Mouse (Mus musculus) adrenal gland, postnatal 25 days (tissue): ENCODE measurements around the gene Scarb2. TPM values are rescaled to one million over a fixed set of nuclear protein-coding genes. Genes with fewer than 3 reads are reported as not detected.

Experiments used
- DNase-seq: peaks from one replicate; pipeline ENCODE4 v3.0.0; 2021; ENCODE audit warnings: mixed read lengths
- total RNA-seq: library from RNA; stranded (reverse); gene quantifications from 2 replicates; pipeline ENCODE4 v1.2.3, GENCODE M21; 2021

The Scarb2 gene
- total RNA-seq, 1 experiment from 2014 or later = 65.1 TPM

DNA sequence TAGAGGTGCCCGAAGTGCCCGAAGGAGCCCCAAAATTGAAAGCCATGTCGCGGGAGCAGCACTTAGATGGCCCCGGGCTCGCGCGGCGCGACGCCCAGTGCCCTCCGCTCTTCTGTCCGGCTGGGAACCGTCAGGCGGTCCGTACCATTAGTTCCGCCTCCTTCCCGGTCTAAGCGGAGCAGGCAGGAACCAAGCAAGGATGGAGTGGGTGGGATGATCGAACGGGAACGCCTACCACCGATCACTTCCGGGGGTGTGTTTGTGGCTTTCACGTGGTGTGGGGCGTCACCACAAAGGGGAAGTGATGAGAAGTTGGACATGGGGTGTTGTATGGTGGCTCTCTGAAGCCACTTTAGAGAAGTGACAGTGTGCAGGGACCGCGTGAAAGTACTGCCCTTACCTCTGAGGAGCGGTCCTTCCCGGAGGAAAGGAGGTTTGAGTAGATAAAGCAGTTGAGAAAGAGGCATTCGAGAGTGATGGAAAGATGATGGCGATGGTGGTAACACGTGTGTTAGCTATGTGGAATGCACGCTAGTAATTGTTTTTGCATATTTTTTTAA is 71.5 kb downstream of the Scarb2 start, which contains the start of gene Nup54:
TSS of gene Nup54 (minus strand) at position 195 of the 560 bp plus-strand sequence.
- DNase-seq = peak; percentile 91

DNA sequence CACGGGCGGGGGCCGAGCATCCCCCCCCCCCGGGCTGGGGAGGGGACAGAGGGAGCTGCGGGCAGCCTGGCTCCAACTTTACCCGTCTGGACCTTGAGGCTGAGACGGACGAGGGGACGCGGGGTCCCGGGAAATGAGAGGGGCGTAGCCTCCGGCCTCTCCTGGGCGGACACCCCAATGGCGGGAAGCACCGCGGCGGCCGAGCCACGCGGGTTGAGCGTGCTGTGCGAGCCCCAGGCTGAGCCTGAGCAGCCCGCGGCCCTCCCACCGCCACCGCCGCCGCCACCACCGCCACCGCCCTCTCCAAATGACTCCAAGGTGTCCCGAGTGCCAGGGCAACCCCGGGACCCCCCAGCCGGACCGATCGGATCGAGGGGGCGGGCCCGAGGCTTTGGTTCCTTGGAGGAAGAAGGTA is 72.1 kb downstream of the Scarb2 start:
- DNase-seq = peak; percentile 53

GRCm38 (mm10) chr5:92434070-92434469 is 72.6 kb downstream of the Scarb2 start:
- DNase-seq = no peak

DNA sequence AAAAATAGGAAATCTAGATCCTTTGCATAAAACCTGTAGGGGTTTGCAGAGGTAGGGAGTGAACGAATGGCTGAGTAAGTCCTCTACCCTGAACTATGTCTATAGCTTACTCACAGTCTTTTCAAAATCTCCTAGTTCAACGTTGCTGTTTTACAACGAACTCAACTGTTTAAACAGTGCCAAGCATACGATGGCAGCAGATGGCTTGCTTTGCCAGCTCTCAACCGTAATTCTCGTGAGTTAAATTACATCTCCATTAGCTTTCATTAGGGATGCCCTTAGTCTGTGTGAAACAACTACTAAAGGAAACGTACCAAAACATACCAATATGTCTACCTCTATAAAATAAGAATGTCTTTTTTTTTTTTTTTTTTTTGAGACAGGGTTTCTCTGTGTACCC is 75.0 kb downstream of the Scarb2 start:
- no peak for DNase-seq

- DNase-seq = no peak
Observed at GRCm38 (mm10) chr5:92430723-92431122, 75.9 kb downstream of the Scarb2 start.

- no peak for DNase-seq
Observed at GRCm38 (mm10) chr5:92424126-92424525, 82.5 kb downstream of the Scarb2 start.

DNA sequence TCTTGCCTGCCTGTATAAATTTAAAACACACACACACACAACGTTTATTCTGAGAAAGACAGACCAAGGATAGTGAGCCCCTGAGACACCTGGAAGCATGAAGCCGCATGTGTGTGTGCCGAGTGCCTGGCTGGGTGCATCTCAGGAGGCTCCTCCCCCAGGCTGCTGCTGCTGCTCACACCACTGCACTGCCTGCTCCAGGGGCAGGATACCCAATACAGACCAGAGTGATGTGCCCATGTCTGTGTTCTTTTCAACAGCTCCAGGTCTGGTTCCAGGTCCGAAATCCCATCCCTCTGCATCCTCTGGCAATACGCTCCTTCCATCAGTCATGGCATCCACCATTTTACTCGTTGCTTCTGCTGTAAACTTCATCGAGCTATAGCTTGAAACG is 92.7 kb downstream of the Scarb2 start:
- no peak for DNase-seq

GRCm38 (mm10) chr5:92413271-92413981 is 93.2 kb downstream of the Scarb2 start:
- DNase-seq = no peak

DNA sequence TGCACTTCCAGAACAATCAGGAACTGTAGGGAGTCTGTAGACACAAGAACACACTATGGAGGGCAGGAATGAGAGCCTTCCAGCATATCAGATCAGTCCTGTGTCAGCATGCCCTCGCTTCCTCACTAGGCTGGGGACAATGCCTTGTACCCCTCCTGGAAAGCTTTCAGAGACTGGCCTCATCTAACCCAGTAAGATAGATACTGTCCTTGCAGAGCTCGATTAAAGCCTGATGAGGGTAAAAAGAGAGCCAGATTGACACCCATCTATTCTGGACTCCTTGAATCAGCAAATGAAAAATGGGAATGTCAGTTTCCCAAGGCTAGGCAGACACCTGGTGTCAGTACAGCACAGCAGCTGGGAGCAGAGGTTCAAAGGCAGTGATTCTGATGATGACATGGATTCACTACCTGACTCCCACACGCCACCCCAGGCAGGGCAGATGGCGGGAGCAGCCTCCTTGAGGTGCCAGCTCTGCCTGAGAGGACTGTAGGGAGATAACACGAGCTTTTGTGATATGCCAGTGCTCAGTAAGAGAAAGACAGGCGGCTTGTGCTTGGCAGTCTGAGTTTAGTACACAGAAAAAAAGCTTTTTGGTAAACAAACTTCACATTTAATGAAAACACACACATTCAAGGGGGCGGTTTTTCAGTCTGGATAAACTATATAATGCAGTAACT is 95.0 kb downstream of the Scarb2 start:
- no peak for DNase-seq

GRCm38 (mm10) chr5:92410486-92410885 is 96.1 kb downstream of the Scarb2 start:
- no peak for DNase-seq

GRCm38 (mm10) chr5:92409361-92410155 is 97.1 kb downstream of the Scarb2 start:
- no peak for DNase-seq

- no peak for DNase-seq
Observed at GRCm38 (mm10) chr5:92404400-92404678, 102.3 kb downstream of the Scarb2 start.

DNA sequence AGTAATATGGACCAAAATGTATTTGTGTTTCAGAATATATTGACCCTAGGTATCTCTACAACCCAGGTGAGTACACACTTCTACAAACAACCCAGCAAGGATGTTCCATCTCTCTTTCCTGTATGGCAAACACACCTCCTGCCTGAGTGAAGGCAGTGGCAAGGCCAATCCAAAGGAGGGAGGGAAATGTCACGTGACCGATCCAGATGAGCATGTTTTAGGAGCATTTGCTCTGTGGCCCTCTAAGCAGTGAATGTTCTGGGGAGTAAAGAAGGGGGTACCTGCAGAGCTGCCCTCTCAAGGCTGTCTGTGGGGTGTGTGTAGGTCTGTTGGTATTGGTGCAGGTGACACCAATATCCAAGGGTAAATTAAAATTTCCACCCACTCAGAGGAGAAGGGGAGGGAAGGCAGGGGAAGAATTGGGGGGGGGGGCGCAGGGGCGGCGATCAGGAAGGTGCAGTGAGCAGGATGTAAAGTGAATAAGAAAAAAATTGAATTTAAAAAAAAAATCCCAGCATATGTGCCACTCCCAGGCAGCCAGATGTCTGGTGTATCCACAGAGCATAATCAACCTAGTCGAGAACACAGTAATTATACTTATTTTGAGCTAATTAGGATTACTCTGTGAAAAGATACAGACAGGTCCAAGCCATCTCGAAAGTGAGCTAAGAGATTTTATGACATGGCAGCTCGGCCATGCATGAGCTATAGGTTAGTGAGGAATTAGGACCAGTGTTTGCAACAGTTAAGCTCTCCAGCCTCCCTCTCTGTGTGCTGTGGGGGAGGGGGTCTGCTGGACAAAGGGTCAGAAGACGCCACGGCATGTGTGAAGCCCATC is 102.9 kb downstream of the Scarb2 start:
- DNase-seq = no peak

GRCm38 (mm10) chr5:92402816-92403215 is 103.8 kb downstream of the Scarb2 start:
- no peak for DNase-seq

GRCm38 (mm10) chr5:92398153-92398552 is 108.5 kb downstream of the Scarb2 start:
- peak; percentile 73 for DNase-seq

GRCm38 (mm10) chr5:92396476-92396875 is 110.2 kb downstream of the Scarb2 start:
- DNase-seq = no peak

DNA sequence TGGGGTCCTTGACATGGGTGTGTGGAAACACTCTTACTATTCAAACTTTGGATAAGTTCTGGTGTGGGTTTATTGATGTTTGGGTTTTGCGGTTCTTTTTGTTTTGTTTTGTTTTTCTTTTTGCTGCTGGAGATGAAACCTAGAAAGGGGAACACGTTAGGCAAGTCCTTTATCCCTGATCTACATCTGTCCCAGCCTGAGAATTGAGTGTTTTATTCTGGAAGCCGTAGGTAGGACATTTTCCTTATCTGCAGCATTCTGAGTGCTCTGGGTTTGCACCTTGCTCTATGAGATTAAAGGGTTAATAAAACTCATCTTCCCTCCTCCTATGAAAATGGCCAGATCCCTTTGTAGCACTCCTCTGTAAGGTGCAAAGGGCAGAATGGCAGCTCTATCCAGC is 110.9 kb downstream of the Scarb2 start:
- no peak for DNase-seq

GRCm38 (mm10) chr5:92393863-92394262 is 112.8 kb downstream of the Scarb2 start:
- no peak for DNase-seq

- DNase-seq = no peak
Observed at GRCm38 (mm10) chr5:92392542-92392941, 114.1 kb downstream of the Scarb2 start.
